Mouse (Mus musculus) adipocyte (in vitro differentiated cells): ENCODE measurements around the gene Olfr345.

Experiments used
- DNase-seq: peaks from one replicate; pipeline ENCODE4 v3.0.0-alpha.2; 2016; ENCODE audit warnings: low spot score

Olfr345 gene

GRCm38 (mm10) chr2:36639741-36640140 lies at the start of gene Olfr345:
Olfr345 (plus strand) TSS chr2:36640041.
- no peak for DNase-seq

- no peak for DNase-seq
Observed at GRCm38 (mm10) chr2:36685488-36685887, 45.6 kb downstream of the Olfr345 start, which contains the start of gene Olfr346. Olfr346 (plus strand) TSS chr2:36685788.
